Mouse (Mus musculus) heart, adult 2 months (tissue): ENCODE results near the gene Nrp2. TPM values are rescaled to one million over a fixed set of nuclear protein-coding genes. Genes with fewer than 3 reads are reported as not detected.

ENCODE experiments used
- DNase-seq, 2 experiments: peaks; one replicate each; pipeline ENCODE4 v3.0.0; 2021
- H3K27ac ChIP-seq: fragments of 200-600 bp; 2 replicates; pipeline ENCODE4 v1.8.1; 2022
- H3K27me3 ChIP-seq: fragments of 200-500 bp; 2 replicates; pipeline ENCODE4 v1.6.1; 2012; ENCODE audit warnings: mild to moderate bottlenecking, low read length, inconsistent platforms, mixed read lengths; ENCODE audit not compliant: control insufficient read depth, insufficient read depth
- H3K36me3 ChIP-seq: fragments of 200-500 bp; 2 replicates; pipeline ENCODE4 v1.6.1; 2012; ENCODE audit warnings: low read length, inconsistent platforms; ENCODE audit not compliant: control insufficient read depth, insufficient read depth
- H3K4me1 ChIP-seq: fragments of 200-500 bp; 2 replicates; pipeline ENCODE4 v1.6.1; 2011; ENCODE audit warnings: low read length; ENCODE audit not compliant: control insufficient read depth, insufficient read depth
- H3K4me3 ChIP-seq: fragments of 200-600 bp; 2 replicates; pipeline ENCODE4 v1.8.1; 2022
- H3K79me2 ChIP-seq: fragments of 200-500 bp; replicated peaks from 2 replicates; pipeline ENCODE4 v1.6.1; 2012; ENCODE audit warnings: mild to moderate bottlenecking, inconsistent platforms, low read length, moderate library complexity, mixed read lengths; ENCODE audit not compliant: control insufficient read depth, insufficient read depth
- H3K9ac ChIP-seq: fragments of 200-500 bp; 2 replicates; pipeline ENCODE4 v1.6.1; 2012; ENCODE audit warnings: low read depth, mild to moderate bottlenecking, control low read depth, inconsistent platforms, low read length, mixed read lengths
- CTCF ChIP-seq: fragments of 200-600 bp; IDR thresholded peaks from 2 replicates; pipeline ENCODE4 v1.8.1; 2022; ENCODE audit warnings: antibody characterized with exemption, mild to moderate bottlenecking, moderate library complexity
- EP300 ChIP-seq: fragments of 200-500 bp; IDR thresholded peaks from 2 replicates; pipeline ENCODE4 v1.6.1; 2011; ENCODE audit warnings: low read depth, low read length, control low read depth; ENCODE audit not compliant: insufficient read depth
- POLR2A ChIP-seq: fragments of 200-500 bp; IDR thresholded peaks from 2 replicates; pipeline ENCODE4 v1.6.1; 2011; ENCODE audit warnings: mild to moderate bottlenecking, low read depth, low read length, control low read depth; ENCODE audit not compliant: insufficient read depth
- whole genome bisulfite sequencing: fragments of 180-500 bp; shearing (Covaris S2); methylation state at CpG from one replicate; pipeline ENCODE4 v1.1.7; 2018; 5-methylcytosine and 5-hydroxymethylcytosine counted together
- intact Hi-C: fragments of 180-260 bp; cut with DNase I; formaldehyde crosslinking; loops from one replicate; pipeline ENCODE4 v1.15.1; 2025
- polyA plus RNA-seq: library from polyadenylated mRNA; depleted of rRNA; stranded (reverse); fragments of >200 nt; gene quantifications from 2 replicates; pipeline ENCODE4 v1.2.3, GENCODE M21; 2012
- total RNA-seq, 2 experiments: library from RNA; stranded (reverse); gene quantifications; 2 replicates each; pipeline ENCODE4 v1.2.3; 2021

The Nrp2 gene
- total and polyA plus RNA-seq, 3 experiments: 15.6 to 29.6 (median 20.7) TPM

- Histone ChIP-seq H3K27ac (peak overlapping the region; percentile 21; the same call in 1 of the 2 replicates), H3K27me3 (no peaks in the 10 kb centered on the region), H3K79me2 (no peaks in the 10 kb centered on the region), H3K36me3 (peaks cover 31% of the 10 kb centered on the region), H3K4me3 (no peak overlapping the region), H3K9ac (no peak overlapping the region), H3K4me1 (peaks cover 26% of the 10 kb centered on the region)
- intact Hi-C loops: no loop called here
- DNase-seq: peak; percentile 48 to 55
- WGBS: 26% methylated on average over 15 of the region's 15 CpGs
- no peak for TF ChIP-seq CTCF
- no peak for TF ChIP-seq EP300
- no peak for TF ChIP-seq POLR2A
These were observed 48.2 kb downstream of the Nrp2 start for GRCm38 (mm10) chr1:62751011-62752006.

GRCm38 (mm10) chr1:62752055-62752454 lies 49.0 kb downstream of the Nrp2 start:
- H3K36me3 ChIP-seq: peaks cover 31% of the 10 kb centered on the region
- no peak overlapping the region for H3K4me3 ChIP-seq
- intact Hi-C loops: no loop called here
- peaks cover 24% of the 10 kb centered on the region for H3K4me1 ChIP-seq
- no peaks in the 10 kb centered on the region for H3K79me2 ChIP-seq
- H3K9ac ChIP-seq: no peak overlapping the region
- 94% methylated on average over 8 of the region's 8 CpGs for WGBS
- no peak overlapping the region; the same call in 1 of the 2 replicates for H3K27ac ChIP-seq
- H3K27me3 ChIP-seq: no peaks in the 10 kb centered on the region
- no peak for TF ChIP-seq EP300
- no peak for TF ChIP-seq POLR2A
- no peak for TF ChIP-seq CTCF
- no peak for DNase-seq

- Histone ChIP-seq H3K27me3 (no peaks in the 10 kb centered on the region), H3K4me3 (no peak overlapping the region), H3K79me2 (no peaks in the 10 kb centered on the region), H3K36me3 (peaks cover 26% of the 10 kb centered on the region), H3K4me1 (peaks cover 18% of the 10 kb centered on the region), H3K27ac (no peak overlapping the region), H3K9ac (no peak overlapping the region)
- intact Hi-C loops: no loop called here
- no peak for TF ChIP-seq EP300
- no peak for TF ChIP-seq CTCF
- no peak for TF ChIP-seq POLR2A
- DNase-seq: no peak
- WGBS: 77% methylated on average over 7 of the region's 7 CpGs
These were observed 49.7 kb downstream of the Nrp2 start for GRCm38 (mm10) chr1:62752661-62753333.

DNA sequence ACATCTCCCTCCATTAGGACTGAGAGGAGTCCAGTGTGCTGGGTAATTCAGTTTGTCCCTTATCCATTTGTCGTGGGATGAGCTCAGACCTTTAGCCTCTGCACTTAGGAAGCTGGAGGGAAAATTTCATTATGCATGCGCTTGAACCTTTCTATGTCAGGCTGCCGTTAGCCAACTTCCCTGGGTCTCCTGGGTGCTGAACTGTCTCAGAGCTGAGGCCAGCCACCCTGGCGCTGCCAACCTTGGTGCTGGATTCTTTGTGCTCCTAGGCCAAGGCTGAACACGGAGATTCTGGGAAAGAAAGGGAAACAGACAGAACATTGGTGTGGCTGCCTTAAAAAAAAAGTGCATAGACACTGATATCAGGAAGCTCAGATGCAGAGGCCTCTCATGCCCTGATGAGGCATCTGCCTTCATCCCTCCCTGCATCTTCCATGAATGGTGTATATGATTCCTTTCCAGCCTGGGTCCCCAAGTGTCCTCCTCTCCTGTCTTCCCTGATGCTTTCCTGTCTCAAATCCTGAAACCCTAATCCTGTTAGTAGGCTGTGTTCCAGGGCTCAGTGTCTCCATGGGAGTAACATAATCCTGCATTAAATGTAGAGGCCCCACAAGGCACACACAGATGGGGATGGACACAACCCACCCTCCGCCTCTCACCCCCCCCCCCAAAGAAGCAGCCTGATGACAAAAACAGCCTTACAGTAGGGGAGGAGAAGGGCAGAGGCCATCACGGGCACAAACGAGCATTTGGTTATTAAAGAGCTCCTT lies 51.2 kb downstream of the Nrp2 start:
- Histone ChIP-seq H3K27ac (no peak overlapping the region), H3K4me3 (no peak overlapping the region), H3K4me1 (peaks cover 15% of the 10 kb centered on the region), H3K9ac (no peak overlapping the region), H3K36me3 (peaks cover 12% of the 10 kb centered on the region), H3K79me2 (no peaks in the 10 kb centered on the region), H3K27me3 (no peaks in the 10 kb centered on the region)
- intact Hi-C loops: no loop called here
- 71% methylated on average over 8 of the region's 8 CpGs for WGBS
- TF ChIP-seq POLR2A (no peak), EP300 (no peak), CTCF (no peak)
- no peak for DNase-seq

DNA sequence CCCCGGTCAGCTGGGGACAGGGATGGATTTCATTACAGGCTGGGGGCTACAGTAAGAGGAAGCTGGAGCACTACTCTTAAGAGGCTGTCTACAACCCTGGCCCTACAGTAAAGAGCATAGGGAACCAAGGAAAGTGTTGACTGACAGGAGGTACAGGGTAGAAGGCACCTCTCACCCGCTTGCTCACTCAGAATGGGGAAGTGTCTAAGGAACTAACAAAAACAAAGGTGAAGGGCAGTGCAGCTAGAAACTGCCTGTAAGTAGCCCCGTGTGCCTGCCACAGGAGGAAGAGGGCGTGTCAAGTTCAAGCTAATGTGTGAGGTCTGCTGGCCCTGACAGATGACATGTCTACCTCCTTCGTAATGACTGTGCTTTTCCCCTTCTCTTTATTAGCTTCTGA lies 57.0 kb downstream of the Nrp2 start:
- no peak for TF ChIP-seq EP300
- no peak for TF ChIP-seq CTCF
- no peak for TF ChIP-seq POLR2A
- Histone ChIP-seq H3K36me3 (peaks cover 2% of the 10 kb centered on the region; the same call in 1 of the 2 replicates), H3K79me2 (no peaks in the 10 kb centered on the region), H3K9ac (no peak overlapping the region), H3K4me1 (0 out of 2 replicates have a peak, but pooled peaks cover 2% of the 10 kb centered on the region), H3K4me3 (no peak overlapping the region), H3K27me3 (no peaks in the 10 kb centered on the region), H3K27ac (no peak overlapping the region)
- WGBS: 47% methylated on average over 5 of the region's 5 CpGs
- intact Hi-C loops: no loop called here
- no peak for DNase-seq
